Mouse (Mus musculus) testis, postnatal 10 days (tissue): ENCODE measurements around the gene Ifitm3.

ENCODE experiments used
- DNase-seq: peaks from one replicate; pipeline ENCODE4 v3.0.0; 2021; ENCODE audit warnings: low spot score

The Ifitm3 gene

GRCm38 (mm10) chr7:140961416-140961815, 49.2 kb downstream of the Ifitm3 start:
- no peak for DNase-seq

- DNase-seq, result no peak
Measured at GRCm38 (mm10) chr7:140960026-140960425, 50.5 kb downstream of the Ifitm3 start.
